Mouse (Mus musculus) v-Abl transformed pro-B cells (cell line): ENCODE results near the gene 1810013L24Rik.
"Not testable (repeated sequence)": the region's sequence is repeated elsewhere in the genome, so short reads cannot be mapped to it uniquely, and the experiment has no call there.

Source experiments
- in situ Hi-C, 2 experiments: fragments of 400-800 bp; cut with MboI; formaldehyde crosslinking; loops; one replicate each; pipeline ENCODE4 v1.15.1; 2025; ENCODE audit not compliant: unreplicated experiment in 2 of 2

Gene 1810013L24Rik

GRCm38 (mm10) chr16:8872019-8872418 lies 42.1 kb downstream of the 1810013L24Rik start:
- in situ Hi-C loops: loop anchor here in 1 of 2 experiments (5.0 to 10.0 kb wide), 2 partner anchors 380 to 467 kb away; no protein-coding TSS in a partner anchor

GRCm38 (mm10) chr16:8872486-8872885 lies 42.6 kb downstream of the 1810013L24Rik start:
- in situ Hi-C loops: loop anchor here in 1 of 2 experiments (5.0 to 10.0 kb wide), 2 partner anchors 380 to 468 kb away; no protein-coding TSS in a partner anchor

DNA sequence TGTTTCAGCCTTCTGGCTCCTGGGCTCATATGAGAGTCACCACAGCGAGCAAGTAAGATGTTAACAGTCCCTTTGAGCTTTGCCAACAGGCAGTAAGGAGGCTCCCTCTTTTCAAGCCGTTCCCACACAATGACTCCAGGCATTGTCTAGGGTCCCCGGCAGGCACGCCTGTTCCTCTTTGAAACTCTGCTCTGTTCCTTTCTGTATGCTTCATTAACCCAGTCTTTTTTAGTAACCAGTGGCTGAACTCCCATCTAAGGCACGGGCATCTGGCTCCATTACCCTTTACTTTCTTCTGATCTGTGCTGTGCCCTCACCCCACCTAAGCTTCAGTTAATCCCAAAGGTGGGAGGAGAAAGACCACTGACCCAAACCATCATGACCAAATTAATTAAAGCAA lies 50.2 kb downstream of the 1810013L24Rik start:
- in situ Hi-C loops: no loop called here

GRCm38 (mm10) chr16:8883674-8884241 lies 53.9 kb downstream of the 1810013L24Rik start:
- in situ Hi-C loops: no loop called here

DNA sequence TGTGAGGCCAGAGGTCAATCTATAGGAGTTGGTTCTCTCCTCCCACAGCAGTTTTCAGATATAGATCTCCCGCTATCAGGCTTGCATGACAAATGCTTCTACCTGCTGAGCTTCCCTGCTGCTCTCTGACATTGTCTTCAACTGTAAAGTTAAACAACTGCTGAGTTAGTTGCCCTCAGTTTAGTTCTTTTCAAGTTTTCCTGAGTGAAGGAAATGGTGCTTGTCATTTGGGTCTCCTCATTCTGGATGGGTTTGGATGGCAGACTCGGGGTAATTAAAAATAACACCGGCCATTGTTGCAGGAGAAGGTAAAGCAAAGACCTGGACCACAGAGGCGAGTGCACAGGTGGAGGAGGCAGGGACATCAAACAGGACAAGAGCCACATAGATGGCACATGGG lies 64.3 kb downstream of the 1810013L24Rik start:
- in situ Hi-C loops: not testable (repeated sequence)

DNA sequence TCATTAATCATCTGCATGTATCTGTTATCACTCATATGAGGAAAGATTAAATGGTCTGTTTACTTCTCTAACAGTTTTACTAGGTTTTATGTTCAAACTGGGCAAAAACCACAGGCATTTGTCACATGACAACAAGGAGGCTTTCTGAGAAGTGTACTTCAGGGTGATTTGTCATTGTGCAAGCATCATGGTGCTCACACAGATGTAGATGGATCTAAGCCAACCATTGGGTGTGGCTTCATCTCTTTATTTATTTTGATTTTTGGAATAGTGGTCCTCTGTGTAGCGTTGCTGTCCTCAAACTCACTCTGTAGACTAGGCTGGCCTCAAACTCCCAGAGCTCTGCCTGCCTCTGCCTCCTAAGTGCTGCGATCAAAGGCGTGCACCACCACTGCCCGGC lies 65.4 kb downstream of the 1810013L24Rik start:
- in situ Hi-C loops: no loop called here

- in situ Hi-C loops: not testable (repeated sequence)
These were observed 76.2 kb downstream of the 1810013L24Rik start for GRCm38 (mm10) chr16:8906115-8906514.
